Mouse (Mus musculus): ENCODE results near the gene Lypd6b.

DNA sequence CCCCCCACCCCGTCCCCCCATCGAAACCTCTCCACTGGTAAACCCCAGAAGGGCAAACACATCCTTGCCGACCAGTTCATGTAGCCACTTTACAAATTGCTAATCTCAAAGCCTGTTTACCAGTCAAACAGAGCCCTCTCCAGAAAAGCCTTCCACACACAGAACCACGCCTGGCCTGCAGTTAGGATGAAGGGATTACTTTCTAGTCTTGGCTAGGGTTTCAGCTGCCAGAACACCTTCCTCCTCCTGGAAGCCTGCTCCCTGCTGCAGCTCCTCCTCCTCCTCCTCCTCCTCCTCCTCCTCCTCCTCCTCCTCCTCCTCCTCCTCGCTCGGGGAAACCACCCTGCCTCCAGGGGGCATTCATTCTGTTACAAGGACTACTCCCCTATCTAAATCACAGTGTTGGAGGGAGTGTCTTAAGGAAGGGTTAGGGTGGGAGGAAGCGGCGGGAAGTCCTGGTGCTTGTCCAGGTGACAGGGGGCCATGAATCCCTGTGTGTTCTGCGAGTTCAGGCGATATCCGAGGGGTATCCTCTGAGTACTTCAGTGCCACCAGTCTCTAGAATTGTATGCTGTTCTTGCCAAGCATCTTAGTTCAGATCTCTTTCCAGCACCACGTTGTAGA is 73.6 kb downstream of the Lypd6b start:
- TF ChIP-seq CTCF (IDR thresholded peaks at IDR 0.05; ENCODE audit: low read depth): no peak
- TF ChIP-seq EP300 (IDR thresholded peaks at IDR 0.05; ENCODE audit: low read depth): no peak

Data from heart, postnatal 0 days (tissue).